Mouse (Mus musculus): ENCODE measurements at regions not wholly inside any gene's neighbourhood (a gene's known extent, or its start where the extent isn't known, plus 50 kb on each side); places are given as distances from the start of the nearest gene placed in this dataset.
"Not testable (repeated sequence)": the region's sequence is repeated elsewhere in the genome, so short reads cannot be mapped to it uniquely, and the experiment has no call there.

- Histone ChIP-seq H3K4me1 (replicated peaks; ENCODE audit: low read depth, low read length) (no peaks in the 10 kb centered on the region), H3K4me3 (replicated peaks; ENCODE audit: low read length) (no peak overlapping the region), H3K36me3 (ENCODE audit: insufficient read depth, low read length) (no peaks in the 10 kb centered on the region), H3K27me3 (ENCODE audit: insufficient read depth, low read length) (no peaks in the 10 kb centered on the region), H3K9me3 (ENCODE audit: low read length) (no peaks in the 10 kb centered on the region)
- TF ChIP-seq POU5F1 (IDR thresholded peaks at IDR 0.05; ENCODE audit: borderline replicate concordance, low read length), result no peak
- TF ChIP-seq CTCF (conservative IDR thresholded peaks at IDR 0.05; ENCODE audit: low read length), result no peak
- no peak for TF ChIP-seq NANOG (IDR thresholded peaks at IDR 0.05; ENCODE audit: borderline replicate concordance, low read length)
Observed at GRCm38 (mm10) chr13:69129056-69129620, 129.8 kb upstream of the Adcy2 start.

- Histone ChIP-seq H3K4me1 (replicated peaks; ENCODE audit: low read depth, low read length) (no peaks in the 10 kb centered on the region), H3K9me3 (ENCODE audit: low read length) (no peaks in the 10 kb centered on the region), H3K27me3 (ENCODE audit: insufficient read depth, low read length) (no peaks in the 10 kb centered on the region), H3K4me3 (replicated peaks; ENCODE audit: low read length) (no peak overlapping the region), H3K36me3 (ENCODE audit: insufficient read depth, low read length) (no peaks in the 10 kb centered on the region)
- TF ChIP-seq CTCF (conservative IDR thresholded peaks at IDR 0.05; ENCODE audit: low read length) (no peak), NANOG (IDR thresholded peaks at IDR 0.05; ENCODE audit: borderline replicate concordance, low read length) (no peak), POU5F1 (IDR thresholded peaks at IDR 0.05; ENCODE audit: borderline replicate concordance, low read length) (no peak)
Observed at GRCm38 (mm10) chr13:69127522-69127921, 128.2 kb upstream of the Adcy2 start.

GRCm38 (mm10) chr13:69118743-69119142 is 119.4 kb upstream of the Adcy2 start:
- H3K4me3 ChIP-seq (replicated peaks; ENCODE audit: low read length); H3K4me1 ChIP-seq (replicated peaks; ENCODE audit: low read depth, low read length); H3K36me3 ChIP-seq (ENCODE audit: insufficient read depth, low read length); H3K27me3 ChIP-seq (ENCODE audit: insufficient read depth, low read length); H3K9me3 ChIP-seq (ENCODE audit: low read length): not testable (repeated sequence)

GRCm38 (mm10) chr13:69109168-69109567 is 109.8 kb upstream of the Adcy2 start:
- no peaks in the 10 kb centered on the region for H3K36me3 ChIP-seq (ENCODE audit: insufficient read depth, low read length)
- no peak overlapping the region for H3K4me3 ChIP-seq (replicated peaks; ENCODE audit: low read length)
- TF ChIP-seq POU5F1 (IDR thresholded peaks at IDR 0.05; ENCODE audit: borderline replicate concordance, low read length) (no peak), CTCF (conservative IDR thresholded peaks at IDR 0.05; ENCODE audit: low read length) (no peak), NANOG (IDR thresholded peaks at IDR 0.05; ENCODE audit: borderline replicate concordance, low read length) (no peak)
- H3K27me3 ChIP-seq (ENCODE audit: insufficient read depth, low read length), result no peaks in the 10 kb centered on the region
- H3K4me1 ChIP-seq (replicated peaks; ENCODE audit: low read depth, low read length), result no peaks in the 10 kb centered on the region
- no peaks in the 10 kb centered on the region for H3K9me3 ChIP-seq (ENCODE audit: low read length)

GRCm38 (mm10) chr13:69086613-69087012 is 87.3 kb upstream of the Adcy2 start:
- TF ChIP-seq CTCF (conservative IDR thresholded peaks at IDR 0.05; ENCODE audit: low read length) (peak; percentile 37), POU5F1 (IDR thresholded peaks at IDR 0.05; ENCODE audit: borderline replicate concordance, low read length) (no peak)
- no peaks in the 10 kb centered on the region for H3K27me3 ChIP-seq (ENCODE audit: insufficient read depth, low read length)
- no peaks in the 10 kb centered on the region for H3K36me3 ChIP-seq (ENCODE audit: insufficient read depth, low read length)
- H3K9me3 ChIP-seq (ENCODE audit: low read length), result peaks cover 3% of the 10 kb centered on the region; the same call in 1 of the 2 replicates
- H3K4me3 ChIP-seq (replicated peaks; ENCODE audit: low read length), result no peak overlapping the region
- no peaks in the 10 kb centered on the region for H3K4me1 ChIP-seq (replicated peaks; ENCODE audit: low read depth, low read length)

DNA sequence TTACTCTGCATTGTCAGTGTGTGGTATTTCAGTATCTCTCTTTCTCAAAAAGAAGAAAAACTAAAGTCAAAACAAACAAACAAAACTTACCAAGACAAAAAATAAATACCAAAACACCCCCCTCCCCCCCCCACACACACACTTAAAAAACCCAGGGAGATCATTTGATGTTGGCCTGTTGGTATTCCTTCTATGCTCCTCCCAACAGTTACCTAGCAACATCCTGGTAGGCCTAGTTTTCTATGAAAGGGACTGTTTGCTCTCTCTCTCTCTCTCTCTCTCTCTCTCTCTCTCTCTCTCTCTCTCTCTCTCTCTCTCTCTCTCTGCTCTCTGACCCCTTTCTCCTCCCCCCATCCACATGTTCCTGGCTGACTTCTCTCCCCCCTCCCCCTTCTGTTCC is 71.0 kb upstream of the Adcy2 start:
- Histone ChIP-seq H3K9me3 (ENCODE audit: low read length) (no peaks in the 10 kb centered on the region), H3K4me3 (replicated peaks; ENCODE audit: low read length) (no peak overlapping the region), H3K27me3 (ENCODE audit: insufficient read depth, low read length) (no peaks in the 10 kb centered on the region), H3K4me1 (replicated peaks; ENCODE audit: low read depth, low read length) (no peaks in the 10 kb centered on the region), H3K36me3 (ENCODE audit: insufficient read depth, low read length) (no peaks in the 10 kb centered on the region)
- TF ChIP-seq CTCF (conservative IDR thresholded peaks at IDR 0.05; ENCODE audit: low read length) (no peak), POU5F1 (IDR thresholded peaks at IDR 0.05; ENCODE audit: borderline replicate concordance, low read length) (no peak), NANOG (IDR thresholded peaks at IDR 0.05; ENCODE audit: borderline replicate concordance, low read length) (no peak)

GRCm38 (mm10) chr13:69069817-69070216 is 70.5 kb upstream of the Adcy2 start:
- Histone ChIP-seq H3K36me3 (ENCODE audit: insufficient read depth, low read length) (no peaks in the 10 kb centered on the region), H3K27me3 (ENCODE audit: insufficient read depth, low read length) (no peaks in the 10 kb centered on the region), H3K4me1 (replicated peaks; ENCODE audit: low read depth, low read length) (no peaks in the 10 kb centered on the region), H3K4me3 (replicated peaks; ENCODE audit: low read length) (no peak overlapping the region), H3K9me3 (ENCODE audit: low read length) (no peaks in the 10 kb centered on the region)
- TF ChIP-seq NANOG (IDR thresholded peaks at IDR 0.05; ENCODE audit: borderline replicate concordance, low read length) (no peak), CTCF (conservative IDR thresholded peaks at IDR 0.05; ENCODE audit: low read length) (no peak), POU5F1 (IDR thresholded peaks at IDR 0.05; ENCODE audit: borderline replicate concordance, low read length) (no peak)

DNA sequence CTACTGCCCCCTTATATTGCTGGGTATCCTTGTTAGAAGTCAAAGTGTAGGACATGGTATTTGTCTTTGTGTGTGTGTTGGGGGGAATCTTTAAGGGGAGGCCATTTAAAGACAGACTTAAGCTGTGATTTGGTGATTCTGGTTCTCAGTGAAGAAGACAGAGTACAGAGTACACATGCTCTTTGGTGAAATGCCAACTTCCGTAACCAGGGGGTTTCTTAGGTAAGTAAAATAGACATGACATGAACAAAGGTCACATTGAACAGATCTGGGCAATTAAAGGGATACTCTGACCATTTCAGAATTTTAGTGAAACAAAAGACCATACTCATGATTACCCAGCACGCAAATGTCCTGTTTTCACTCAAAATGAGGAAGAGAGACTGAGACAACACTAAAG is 67.3 kb upstream of the Adcy2 start:
- TF ChIP-seq CTCF (conservative IDR thresholded peaks at IDR 0.05; ENCODE audit: low read length) (no peak), POU5F1 (IDR thresholded peaks at IDR 0.05; ENCODE audit: borderline replicate concordance, low read length) (no peak), NANOG (IDR thresholded peaks at IDR 0.05; ENCODE audit: borderline replicate concordance, low read length) (no peak)
- no peaks in the 10 kb centered on the region for H3K27me3 ChIP-seq (ENCODE audit: insufficient read depth, low read length)
- H3K36me3 ChIP-seq (ENCODE audit: insufficient read depth, low read length), result no peaks in the 10 kb centered on the region
- H3K9me3 ChIP-seq (ENCODE audit: low read length), result no peaks in the 10 kb centered on the region
- H3K4me3 ChIP-seq (replicated peaks; ENCODE audit: low read length), result no peak overlapping the region
- H3K4me1 ChIP-seq (replicated peaks; ENCODE audit: low read depth, low read length), result no peaks in the 10 kb centered on the region

DNA sequence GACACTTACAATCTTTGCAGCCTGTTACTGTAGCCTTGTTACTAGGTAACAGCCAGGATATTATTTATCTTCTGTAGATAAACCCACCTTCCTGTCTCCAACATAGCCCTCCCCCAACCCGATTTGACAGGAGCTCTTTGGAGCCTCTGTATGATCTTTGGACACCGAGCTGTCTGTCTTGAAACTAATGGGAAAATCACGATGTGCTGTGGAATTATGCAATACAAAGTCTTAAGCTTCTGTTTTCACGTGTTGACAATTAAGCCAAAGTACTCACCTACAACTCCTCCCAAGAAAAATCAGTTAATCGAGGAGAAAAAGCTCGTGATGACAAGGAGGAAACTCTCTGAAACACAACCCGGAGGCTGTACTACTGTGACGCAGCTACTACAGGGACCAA is 65.9 kb upstream of the Adcy2 start:
- no peaks in the 10 kb centered on the region for H3K36me3 ChIP-seq (ENCODE audit: insufficient read depth, low read length)
- H3K9me3 ChIP-seq (ENCODE audit: low read length), result no peaks in the 10 kb centered on the region
- H3K4me3 ChIP-seq (replicated peaks; ENCODE audit: low read length), result no peak overlapping the region
- H3K27me3 ChIP-seq (ENCODE audit: insufficient read depth, low read length), result no peaks in the 10 kb centered on the region
- TF ChIP-seq NANOG (IDR thresholded peaks at IDR 0.05; ENCODE audit: borderline replicate concordance, low read length) (no peak), CTCF (conservative IDR thresholded peaks at IDR 0.05; ENCODE audit: low read length) (no peak), POU5F1 (IDR thresholded peaks at IDR 0.05; ENCODE audit: borderline replicate concordance, low read length) (no peak)
- no peaks in the 10 kb centered on the region for H3K4me1 ChIP-seq (replicated peaks; ENCODE audit: low read depth, low read length)

Data from E14TG2a.4 (cell line).